Mouse (Mus musculus) megakaryocyte, embryonic 14.5 days (primary cell): Measurements from ENCODE around the gene Dennd1a. TPM values are rescaled to one million over a fixed set of nuclear protein-coding genes. Genes with fewer than 3 reads are reported as not detected.

Source experiments
- H3K27me3 ChIP-seq: replicated peaks from 2 replicates; pipeline ENCODE3; 2012; ENCODE audit warnings: inconsistent platforms
- H3K36me3 ChIP-seq: replicated peaks from 2 replicates; pipeline ENCODE3; 2012; ENCODE audit warnings: low read length, inconsistent platforms, mixed read lengths
- H3K4me1 ChIP-seq: 2 replicates; pipeline ENCODE4 v1.6.1; 2012; ENCODE audit warnings: inconsistent platforms
- H3K4me3 ChIP-seq: replicated peaks from 2 replicates; pipeline ENCODE3; 2012; ENCODE audit warnings: moderate library complexity, mild to moderate bottlenecking, inconsistent platforms
- H3K9me3 ChIP-seq: 2 replicates; pipeline ENCODE4 v1.6.1; 2012; ENCODE audit warnings: inconsistent platforms
- FLI1 ChIP-seq: IDR thresholded peaks from 2 replicates; pipeline ENCODE4 v1.6.1; 2012; ENCODE audit warnings: low read length, inconsistent platforms, mixed read lengths
- GATA1 ChIP-seq: IDR thresholded peaks from 3 replicates; pipeline ENCODE4 v1.6.1; 2012; ENCODE audit warnings: mixed read lengths, low read length, inconsistent platforms, borderline replicate concordance
- polyA plus RNA-seq: library from polyadenylated mRNA; stranded (reverse); fragments of >175 nt; gene quantifications from 2 replicates; pipeline ENCODE4 v1.2.3, GENCODE M21; 2012; ENCODE audit warnings: low replicate concordance; ENCODE audit not compliant: insufficient read depth

The Dennd1a gene
- polyA plus RNA-seq, 1 experiment = 25.6 TPM

DNA sequence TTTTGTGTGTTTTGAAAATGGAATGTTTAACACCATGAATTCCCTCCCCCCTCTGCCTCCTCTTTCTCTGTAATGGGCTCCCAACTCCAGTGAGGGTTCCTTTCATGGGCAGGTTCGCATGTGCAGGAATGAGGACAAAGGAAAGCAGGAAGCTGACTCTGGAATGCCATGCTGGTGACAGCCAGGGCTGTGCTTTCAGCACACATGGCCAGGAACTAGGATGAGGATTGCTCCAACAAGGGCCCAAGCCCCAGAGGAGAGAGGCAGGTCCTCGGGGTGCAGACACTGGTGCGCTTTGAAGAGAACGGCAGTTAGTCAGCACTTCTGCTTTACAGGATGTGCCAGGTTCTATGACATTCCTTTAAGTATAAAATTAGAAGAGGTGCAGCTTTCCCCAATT, 444.5 kb downstream of the Dennd1a start:
- H3K9me3 ChIP-seq = no peaks in the 10 kb centered on the region
- H3K4me1 ChIP-seq = peaks cover 11% of the 10 kb centered on the region
- H3K27me3 ChIP-seq = no peaks in the 10 kb centered on the region
- TF ChIP-seq GATA1 (no peak), FLI1 (no peak)
- peaks cover 27% of the 10 kb centered on the region for H3K36me3 ChIP-seq
- no peak overlapping the region for H3K4me3 ChIP-seq

DNA sequence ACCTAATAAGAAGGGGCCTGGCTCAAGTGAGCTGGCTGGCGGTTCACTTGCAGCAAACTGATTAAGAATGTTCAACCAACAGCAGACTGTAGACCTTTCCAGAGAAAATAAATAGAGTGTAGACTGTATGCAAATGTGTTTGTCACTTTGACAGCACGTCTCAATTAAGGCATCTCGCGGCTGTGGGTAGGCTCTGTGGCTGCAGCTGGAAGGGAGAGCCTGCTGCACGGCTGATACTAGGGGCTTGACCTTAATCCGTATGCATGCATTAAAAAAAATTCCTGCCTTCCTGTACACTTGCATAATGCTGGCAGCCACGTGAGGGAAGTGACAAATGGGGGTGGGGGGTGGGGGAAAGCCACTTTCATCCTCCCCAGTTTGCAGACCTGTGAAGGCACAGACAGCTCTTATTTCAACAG, 445.0 kb downstream of the Dennd1a start:
- no peak for TF ChIP-seq GATA1
- TF ChIP-seq FLI1 = no peak
- H3K4me3 ChIP-seq = no peak overlapping the region

DNA sequence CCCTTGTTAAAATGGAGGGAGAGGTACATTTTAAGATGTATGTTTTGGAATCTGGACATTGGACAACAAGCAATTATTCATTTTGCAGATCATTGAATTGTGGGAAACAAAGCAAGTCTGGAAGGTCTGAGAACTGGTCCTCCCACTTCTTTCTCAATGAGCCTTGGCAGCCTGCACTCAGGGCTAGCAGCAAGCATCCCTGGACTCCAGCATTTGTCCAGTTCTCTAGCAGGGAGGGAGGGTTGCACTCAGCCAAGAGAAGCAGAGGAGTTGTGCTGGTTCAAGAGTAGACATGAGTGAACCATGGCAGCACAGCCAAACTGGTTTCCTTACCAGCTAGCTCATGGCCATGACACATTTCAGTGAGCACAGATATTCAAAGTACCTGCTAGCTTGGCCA, 447.3 kb downstream of the Dennd1a start:
- H3K9me3 ChIP-seq = no peaks in the 10 kb centered on the region
- H3K4me3 ChIP-seq = no peak overlapping the region
- peaks cover 11% of the 10 kb centered on the region for H3K4me1 ChIP-seq
- no peaks in the 10 kb centered on the region for H3K27me3 ChIP-seq
- peaks cover 32% of the 10 kb centered on the region for H3K36me3 ChIP-seq
- TF ChIP-seq GATA1 (no peak), FLI1 (no peak)

More for the DNA sequence above, 445.0 kb downstream of the Dennd1a start:
- Histone ChIP-seq H3K4me1 (peaks cover 11% of the 10 kb centered on the region), H3K36me3 (peaks cover 32% of the 10 kb centered on the region), H3K9me3 (no peaks in the 10 kb centered on the region), H3K27me3 (no peaks in the 10 kb centered on the region)

DNA sequence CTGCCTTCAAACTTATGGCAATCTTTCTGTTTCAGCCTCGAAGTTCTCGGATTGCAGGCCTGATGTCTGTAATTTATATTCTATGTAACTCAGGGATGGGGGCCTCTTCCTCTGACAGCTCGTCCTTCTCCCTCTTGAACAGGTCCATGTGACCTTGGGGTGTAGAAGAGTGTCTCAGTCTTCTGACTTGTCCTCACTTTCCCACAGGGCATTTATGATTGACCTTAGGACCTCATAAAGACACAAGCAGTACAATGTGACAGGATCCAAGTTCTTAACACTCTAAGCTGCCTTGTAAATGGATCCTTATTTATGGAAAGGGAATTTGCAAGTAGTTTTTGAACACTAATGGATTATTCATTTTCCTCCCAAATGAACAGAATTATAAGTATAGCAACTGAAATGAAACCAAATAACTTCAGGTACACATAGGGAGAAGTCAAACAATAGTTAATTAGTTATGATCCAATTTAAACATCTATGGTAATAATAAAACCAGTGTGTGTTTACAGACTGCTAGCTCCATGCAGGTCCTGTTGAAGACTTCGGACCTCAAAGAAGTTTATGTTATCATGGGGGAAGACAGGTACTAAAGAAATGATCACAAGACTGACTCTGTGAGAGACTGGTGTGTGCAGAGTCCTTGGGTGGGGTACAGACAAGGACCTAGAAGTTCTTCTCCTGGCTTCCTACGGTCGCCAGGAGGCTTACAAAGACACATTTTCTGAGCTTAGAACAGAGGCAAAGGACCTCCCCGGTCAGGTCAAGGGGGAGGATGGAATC, 448.8 kb downstream of the Dennd1a start:
- no peaks in the 10 kb centered on the region for H3K27me3 ChIP-seq
- peaks cover 26% of the 10 kb centered on the region for H3K36me3 ChIP-seq
- no peak for TF ChIP-seq FLI1
- no peak for TF ChIP-seq GATA1
- H3K4me3 ChIP-seq = no peak overlapping the region
- H3K9me3 ChIP-seq = no peaks in the 10 kb centered on the region
- H3K4me1 ChIP-seq = peaks cover 11% of the 10 kb centered on the region

DNA sequence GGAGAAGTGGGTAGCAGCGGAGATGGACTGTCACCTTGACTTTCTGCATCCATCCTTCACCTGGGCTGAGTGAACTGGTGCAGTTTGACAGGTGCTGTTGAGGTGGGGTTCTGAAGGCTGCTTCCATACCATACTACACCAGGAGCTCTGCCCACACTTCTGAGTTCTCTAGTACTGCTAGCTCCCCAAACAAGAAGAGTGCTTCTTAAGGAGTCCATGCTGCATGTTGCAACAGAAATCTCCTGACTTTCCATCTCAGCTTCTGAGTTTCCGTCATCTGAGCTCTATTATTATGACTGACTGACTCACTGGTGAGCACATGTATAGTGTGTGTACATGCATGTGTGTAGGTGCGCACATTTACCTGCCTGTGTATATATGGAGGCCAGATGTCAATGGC, 449.6 kb downstream of the Dennd1a start:
- TF ChIP-seq GATA1 (no peak), FLI1 (no peak)
- Histone ChIP-seq H3K4me1 (peaks cover 6% of the 10 kb centered on the region), H3K27me3 (no peaks in the 10 kb centered on the region), H3K9me3 (no peaks in the 10 kb centered on the region), H3K4me3 (no peak overlapping the region), H3K36me3 (peaks cover 27% of the 10 kb centered on the region)

DNA sequence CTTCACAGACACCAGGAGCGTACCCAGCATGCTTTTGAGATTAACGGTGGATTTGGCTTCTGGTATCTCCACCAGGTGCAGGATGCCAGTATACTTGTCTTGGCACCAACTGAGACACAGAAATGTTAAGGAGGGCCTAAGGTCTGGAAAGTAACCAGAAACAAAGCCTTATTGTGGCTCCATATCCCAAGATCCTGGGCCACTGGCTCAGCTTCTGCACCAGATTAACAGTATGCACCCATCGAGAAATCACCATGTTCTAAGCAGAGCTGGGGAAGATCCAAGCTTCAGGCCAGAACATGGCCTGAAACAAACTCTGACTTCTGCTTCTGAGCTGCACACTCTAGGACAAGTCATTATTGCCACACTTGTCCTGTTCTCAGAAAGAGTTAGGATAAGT, 450.3 kb downstream of the Dennd1a start:
- Histone ChIP-seq H3K4me3 (no peak overlapping the region), H3K27me3 (no peaks in the 10 kb centered on the region), H3K4me1 (no peaks in the 10 kb centered on the region; the same call in 1 of the 2 replicates), H3K36me3 (peaks cover 27% of the 10 kb centered on the region), H3K9me3 (no peaks in the 10 kb centered on the region)
- TF ChIP-seq FLI1 (no peak), GATA1 (no peak)

DNA sequence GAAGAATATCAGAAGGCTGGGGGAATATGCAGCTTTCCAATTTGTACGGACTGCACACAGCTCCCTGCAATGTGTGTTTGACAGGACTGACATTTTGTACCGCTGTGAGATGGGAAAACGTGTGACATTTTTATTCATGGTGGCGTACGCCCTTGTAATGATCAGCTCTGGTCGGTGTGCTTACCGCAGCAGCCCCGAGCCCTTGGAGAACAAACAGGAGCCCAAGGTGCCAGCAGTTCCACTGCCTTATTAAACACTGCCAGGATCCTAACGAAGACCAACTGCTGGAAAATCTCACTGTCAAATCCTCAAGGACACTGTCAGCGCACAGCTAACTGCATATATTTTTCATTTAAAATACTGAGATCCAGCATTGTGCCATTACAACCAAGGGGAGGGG, 454.9 kb downstream of the Dennd1a start:
- Histone ChIP-seq H3K27me3 (peaks cover 2% of the 10 kb centered on the region), H3K36me3 (peaks cover 19% of the 10 kb centered on the region), H3K4me3 (no peak overlapping the region), H3K4me1 (peaks cover 9% of the 10 kb centered on the region; the same call in 1 of the 2 replicates), H3K9me3 (no peaks in the 10 kb centered on the region)
- TF ChIP-seq FLI1 (no peak), GATA1 (no peak)

DNA sequence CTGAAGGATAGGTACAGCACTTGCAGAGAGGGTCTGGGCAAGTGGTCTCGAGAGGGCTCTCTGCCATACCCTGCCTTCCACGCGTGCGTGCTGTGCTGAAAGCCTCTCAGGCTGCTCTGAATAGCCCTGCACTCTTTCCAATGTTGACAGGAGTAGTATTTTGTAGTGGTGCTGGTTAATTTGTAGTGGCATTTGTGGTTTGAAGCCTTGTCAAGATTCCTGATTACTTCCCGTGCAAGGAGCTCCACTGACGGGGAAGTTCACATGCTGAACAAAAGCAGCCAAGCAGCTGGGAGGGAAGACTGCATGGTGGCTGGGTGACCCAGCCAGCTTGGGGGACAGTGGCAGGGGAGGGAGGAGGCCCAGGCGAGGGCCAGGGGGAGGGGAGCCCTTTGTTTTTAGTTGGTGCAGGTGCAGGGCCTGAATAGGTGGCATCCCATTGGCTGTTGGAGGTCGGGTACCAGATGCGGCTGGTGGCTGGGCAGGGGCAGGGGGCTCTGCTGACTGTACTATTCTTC, 457.4 kb downstream of the Dennd1a start:
- TF ChIP-seq GATA1 (no peak), FLI1 (no peak)
- H3K9me3 ChIP-seq = no peaks in the 10 kb centered on the region
- peaks cover 2% of the 10 kb centered on the region for H3K27me3 ChIP-seq
- H3K4me3 ChIP-seq = no peak overlapping the region
- peaks cover 17% of the 10 kb centered on the region for H3K36me3 ChIP-seq
- H3K4me1 ChIP-seq = peaks cover 9% of the 10 kb centered on the region; the same call in 1 of the 2 replicates

DNA sequence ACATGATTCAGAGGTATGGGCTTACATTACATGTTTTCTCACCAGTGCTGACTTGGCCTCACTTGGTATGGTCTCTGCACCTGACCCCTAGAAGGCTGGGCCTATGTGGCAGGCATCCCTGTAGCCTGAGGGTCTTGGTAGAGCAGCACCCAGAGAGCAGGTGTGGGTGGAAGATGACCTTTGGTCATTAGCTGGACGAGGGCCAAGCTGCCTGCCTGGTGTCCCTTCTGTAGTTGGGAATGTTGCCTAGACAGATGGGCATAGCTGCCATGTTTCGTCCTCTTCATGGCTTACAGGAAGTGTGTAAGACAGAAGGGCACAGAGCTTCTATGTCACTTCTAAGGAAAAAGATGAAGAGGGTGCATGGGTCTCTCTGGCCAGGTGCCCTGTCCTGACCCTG, 463.4 kb downstream of the Dennd1a start:
- Histone ChIP-seq H3K27me3 (no peaks in the 10 kb centered on the region), H3K4me3 (no peak overlapping the region), H3K36me3 (peaks cover 13% of the 10 kb centered on the region), H3K4me1 (peaks cover 3% of the 10 kb centered on the region; the same call in 1 of the 2 replicates), H3K9me3 (no peaks in the 10 kb centered on the region)
- TF ChIP-seq FLI1 (no peak), GATA1 (no peak)

DNA sequence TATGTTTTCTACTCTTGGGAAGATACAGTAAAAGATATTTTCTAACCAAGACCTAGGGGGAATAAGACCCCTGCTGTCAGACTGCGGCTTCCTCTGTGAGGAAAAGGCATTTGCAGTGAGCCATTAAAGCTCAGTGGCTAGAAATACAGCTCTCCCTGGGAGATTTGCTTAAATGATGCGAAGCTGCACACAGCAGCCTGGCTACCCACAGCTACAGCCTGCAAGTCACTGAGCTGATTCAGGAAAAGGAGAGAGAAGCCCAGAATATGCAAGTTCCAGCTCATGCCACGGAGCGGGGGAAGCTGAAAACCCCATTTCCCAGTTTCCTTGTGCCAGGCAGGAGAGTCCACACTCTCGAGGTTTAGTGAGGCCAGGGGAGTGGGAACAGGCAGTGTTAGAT, 465.1 kb downstream of the Dennd1a start:
- Histone ChIP-seq H3K36me3 (peaks cover 13% of the 10 kb centered on the region), H3K4me1 (peaks cover 9% of the 10 kb centered on the region; the same call in 1 of the 2 replicates)
- TF ChIP-seq FLI1 (no peak), GATA1 (no peak)

More for the DNA sequence above, 465.1 kb downstream of the Dennd1a start:
- Histone ChIP-seq H3K27me3 (no peaks in the 10 kb centered on the region), H3K4me3 (no peak overlapping the region), H3K9me3 (no peaks in the 10 kb centered on the region)
